Mouse (Mus musculus): ENCODE data around the gene Zfand5. TPM values are rescaled to one million over a fixed set of nuclear protein-coding genes. Genes with fewer than 3 reads are reported as not detected.
A peak's percentile ranks its signal among the peaks of the same experiment; 100 is the strongest.

The Zfand5 gene
- total RNA-seq, 2 experiments from 2014 or later = 172 to 175 TPM

- intact Hi-C loops (cut with DNase I) = no loop called here
- DNase-seq (ENCODE audit: low spot score in 2 of 2) = no peak
These were observed 47.5 kb downstream of the Zfand5 start for GRCm38 (mm10) chr19:21319618-21320017.

DNA sequence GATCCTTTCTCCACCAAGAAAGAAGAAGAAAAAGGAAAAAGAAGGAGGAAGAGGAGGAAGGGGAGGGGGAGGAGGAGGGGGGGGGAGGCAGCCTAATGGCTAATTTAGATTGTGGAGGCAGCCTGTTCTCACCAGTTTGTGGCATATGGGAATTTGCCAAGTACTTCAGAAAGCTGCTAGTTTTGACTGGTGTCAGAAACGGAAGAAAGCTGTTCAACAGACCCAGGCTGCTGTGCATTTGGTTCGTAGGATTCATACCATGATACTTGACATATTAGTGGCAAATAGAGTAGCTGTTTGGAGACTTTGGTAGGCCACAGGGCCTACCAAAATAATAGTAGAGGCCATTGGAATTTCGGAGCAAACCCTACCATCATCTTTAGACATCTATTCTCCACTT is 53.3 kb downstream of the Zfand5 start:
- intact Hi-C loops (cut with DNase I) = no loop called here
- no peak for DNase-seq (ENCODE audit: low spot score in 2 of 2)

DNA sequence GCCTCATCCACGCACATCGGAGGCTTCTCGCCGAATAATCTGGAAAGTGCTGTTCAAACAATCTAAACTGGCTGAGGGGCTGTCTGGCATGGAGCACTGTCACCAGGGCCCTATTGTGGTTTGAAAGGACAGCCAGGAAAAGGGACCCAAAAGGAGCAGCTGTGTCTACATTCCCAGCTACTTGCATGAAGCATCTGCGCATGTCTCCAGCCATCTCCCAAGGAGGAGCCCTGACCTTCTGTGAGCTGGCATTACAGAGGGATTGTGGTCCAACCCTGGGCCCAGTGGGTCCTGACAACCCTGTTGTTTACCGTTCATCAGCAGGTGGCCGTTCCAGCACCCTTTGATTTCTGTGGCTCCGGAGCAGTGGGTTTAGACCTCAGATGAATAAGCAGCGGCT is 56.9 kb downstream of the Zfand5 start:
- no peak for DNase-seq (ENCODE audit: low spot score in 2 of 2)
- intact Hi-C loops (cut with DNase I) = no loop called here

GRCm38 (mm10) chr19:21329770-21330169 is 57.7 kb downstream of the Zfand5 start:
- peak; percentile 22 to 35 for DNase-seq (ENCODE audit: low spot score in 2 of 2)
- intact Hi-C loops (cut with DNase I) = no loop called here

DNA sequence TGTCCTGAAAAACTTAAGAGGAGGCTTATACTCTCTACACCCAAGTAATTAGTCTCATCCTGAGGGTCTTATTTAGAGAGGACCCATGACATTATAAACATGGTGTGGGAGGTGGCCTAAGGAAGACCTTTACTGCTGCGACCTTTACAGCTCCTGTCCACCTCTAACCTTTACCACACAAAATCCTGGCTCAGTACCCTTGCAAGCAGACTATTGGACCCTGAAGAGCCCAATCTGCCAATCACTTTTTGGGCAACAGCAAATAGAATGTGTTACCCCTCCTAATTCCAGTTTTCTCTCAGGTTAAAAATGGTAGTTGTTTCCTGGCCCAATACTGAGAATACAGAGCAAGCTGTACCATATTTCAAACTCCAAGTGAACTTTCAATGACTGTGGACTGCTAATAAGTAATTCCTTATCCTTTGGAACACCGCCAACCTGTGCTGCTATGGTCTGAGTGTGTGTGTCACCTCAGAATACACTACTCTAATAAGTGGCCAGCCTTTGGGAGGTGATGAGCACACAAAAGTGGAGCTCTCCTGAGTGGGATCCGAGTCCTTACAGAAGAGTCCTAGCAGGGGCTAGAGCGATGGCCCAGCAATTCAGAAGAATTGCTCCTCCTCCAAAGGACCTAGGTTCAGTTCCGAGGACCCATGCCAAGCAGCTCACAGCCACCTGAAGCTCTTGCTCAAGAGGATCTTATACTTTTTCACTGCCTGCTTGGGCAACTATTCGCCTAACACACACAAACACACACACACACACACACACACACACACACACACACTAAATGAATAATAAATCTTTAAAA is 58.4 kb downstream of the Zfand5 start:
- intact Hi-C loops (cut with DNase I) = no loop called here
- DNase-seq (ENCODE audit: low spot score in 2 of 2) = no peak

DNA sequence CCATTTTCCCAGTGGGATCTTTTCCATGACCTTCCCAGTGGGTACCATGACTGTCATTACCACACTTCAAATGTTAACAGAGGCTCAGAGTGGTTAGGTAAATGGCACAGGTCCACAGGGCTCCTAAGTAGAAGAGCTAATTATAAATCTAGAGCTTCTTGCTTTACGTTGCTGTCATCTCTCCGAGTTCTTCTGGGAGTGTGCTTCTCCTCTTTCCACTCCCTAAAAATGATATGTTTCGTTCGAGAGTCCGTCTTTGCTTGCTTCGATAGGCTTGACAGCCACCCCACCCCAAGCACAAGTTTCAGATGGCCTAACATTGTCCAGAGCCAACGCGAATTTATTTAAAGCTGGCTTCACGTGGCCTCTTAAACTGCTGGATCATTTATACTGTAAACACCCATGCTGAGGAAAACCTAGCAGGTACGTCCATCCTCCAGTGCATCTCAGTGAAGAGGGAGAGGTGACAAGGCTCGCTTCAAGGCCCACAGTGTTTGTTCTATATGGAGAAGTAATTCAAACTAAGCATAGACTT is 59.6 kb downstream of the Zfand5 start:
- intact Hi-C loops (cut with DNase I) = no loop called here
- DNase-seq (ENCODE audit: low spot score in 2 of 2) = no peak

Other genes starting within 250 kb of the Zfand5 start
- gene Gda, start 201.2 kb downstream of the Zfand5 start, total RNA-seq (2021) = 100 to 1,000 TPM; 199 TPM